Mouse (Mus musculus) testis, adult 2 months (tissue): ENCODE measurements around the gene Enpp4.

ENCODE experiments used
- CTCF ChIP-seq: fragments of 200-500 bp; IDR thresholded peaks from 2 replicates; pipeline ENCODE4 v1.5.1; 2012; ENCODE audit warnings: low read depth, mild to moderate bottlenecking, inconsistent platforms, low read length, moderate library complexity; ENCODE audit not compliant: control insufficient read depth, insufficient read depth, insufficient replicate concordance
- POLR2A ChIP-seq: fragments of 200-500 bp; IDR thresholded peaks from 2 replicates; pipeline ENCODE4 v1.6.1; 2012; ENCODE audit warnings: low read depth, mild to moderate bottlenecking, inconsistent platforms, low read length, moderate library complexity; ENCODE audit not compliant: control insufficient read depth

GRCm38 (mm10) chr17:44068876-44069275 is 36.7 kb downstream of the Enpp4 start:
- TF ChIP-seq POLR2A, result no peak
- no peak for TF ChIP-seq CTCF
